Mouse (Mus musculus) CH12.LX (cell line): ENCODE data around the gene Otx2. TPM values are rescaled to one million over a fixed set of nuclear protein-coding genes. Genes with fewer than 3 reads are reported as not detected.

ENCODE experiments used
- DNase-seq: peaks from one replicate; pipeline ENCODE4 v3.0.0-alpha.2; 2013; ENCODE audit errors: extremely low read depth
- H3K27ac ChIP-seq: 2 replicates; pipeline ENCODE4 v1.5.1; 2012; ENCODE audit warnings: low read depth, mild to moderate bottlenecking, control low read depth, moderate library complexity; ENCODE audit not compliant: insufficient read depth
- H3K27me3 ChIP-seq: replicated peaks from 2 replicates; pipeline ENCODE3; 2012; ENCODE audit warnings: inconsistent platforms
- H3K36me3 ChIP-seq, 2 experiments: replicated peaks in 1 of 2; 2 replicates each; pipeline versions ENCODE3 to v1.6.1; 2012; ENCODE audit warnings: inconsistent platforms in 1 of 2, low read length in 1 of 2, mild to moderate bottlenecking in 1 of 2, mixed read lengths in 1 of 2, moderate library complexity in 1 of 2; ENCODE audit not compliant: control insufficient read depth in 1 of 2, insufficient read depth in 1 of 2
- H3K4me1 ChIP-seq, 2 experiments: 2 replicates each; pipeline ENCODE4 v1.6.1; 2012; ENCODE audit warnings: inconsistent platforms in 1 of 2, moderate library complexity in 1 of 2; ENCODE audit not compliant: insufficient read depth in 2 of 2, control insufficient read depth in 1 of 2
- H3K4me2 ChIP-seq: 2 replicates; pipeline ENCODE4 v1.6.1; 2012; ENCODE audit warnings: low read depth, mild to moderate bottlenecking, control low read depth; ENCODE audit not compliant: poor library complexity, insufficient read depth, severe bottlenecking
- H3K4me3 ChIP-seq, 3 experiments: fragments of 150-350 bp in 1 of 3; sonication (generic) in 1 of 3; replicated peaks in 1 of 3; 2 replicates each; pipeline versions ENCODE3 to v1.5.1; 2011 to 2012; ENCODE audit warnings: low read depth in 2 of 3, low read length in 2 of 3, mild to moderate bottlenecking in 2 of 3, moderate library complexity in 2 of 3, control low read depth in 1 of 3, improper control_type of control experiment in 1 of 3, inconsistent platforms in 1 of 3, mixed read lengths in 1 of 3; ENCODE audit not compliant: poor library complexity in 1 of 3
- H3K79me2 ChIP-seq: replicated peaks from 2 replicates; pipeline ENCODE4 v1.6.1; 2012; ENCODE audit warnings: mild to moderate bottlenecking, moderate library complexity; ENCODE audit not compliant: control insufficient read depth, poor library complexity, insufficient read depth, severe bottlenecking; ENCODE audit errors: extremely low read depth
- H3K9ac ChIP-seq: 2 replicates; pipeline ENCODE4 v1.6.1; 2012; ENCODE audit warnings: low read depth, mild to moderate bottlenecking, control low read depth, moderate library complexity; ENCODE audit not compliant: insufficient read depth
- H3K9me3 ChIP-seq: replicated peaks from 2 replicates; pipeline ENCODE3; 2012; ENCODE audit warnings: low read length, inconsistent platforms, mixed read lengths
- BHLHE40 ChIP-seq: IDR thresholded peaks from 2 replicates; pipeline ENCODE4 v1.6.1; 2011; ENCODE audit warnings: mild to moderate bottlenecking, low read depth, low read length, improper control_type of control experiment
- GABPA ChIP-seq: IDR thresholded peaks from 2 replicates; pipeline ENCODE4 v1.6.1; 2012; ENCODE audit warnings: low read depth, low read length, improper control_type of control experiment, inconsistent platforms; ENCODE audit not compliant: insufficient replicate concordance
- KAT2A ChIP-seq: IDR thresholded peaks from 2 replicates; pipeline ENCODE4 v1.6.1; 2012; ENCODE audit warnings: low read length, improper control_type of control experiment, inconsistent platforms; ENCODE audit not compliant: insufficient replicate concordance
- MAX ChIP-seq: IDR thresholded peaks from 2 replicates; pipeline ENCODE4 v1.6.1; 2011; ENCODE audit warnings: low read length, improper control_type of control experiment
- MAZ ChIP-seq: IDR thresholded peaks from 2 replicates; pipeline ENCODE4 v1.6.1; 2012; ENCODE audit warnings: low read depth, mild to moderate bottlenecking, inconsistent platforms, low read length, improper control_type of control experiment, moderate library complexity
- MXI1 ChIP-seq: IDR thresholded peaks from 2 replicates; pipeline ENCODE4 v1.6.1; 2011; ENCODE audit warnings: mild to moderate bottlenecking, low read depth, low read length, improper control_type of control experiment
- MYC ChIP-seq: IDR thresholded peaks from 2 replicates; pipeline ENCODE4 v1.6.1; 2011; ENCODE audit warnings: low read depth, mild to moderate bottlenecking, improper control_type of control experiment, low read length
- RAD21 ChIP-seq: IDR thresholded peaks from 2 replicates; pipeline ENCODE4 v1.6.1; 2011; ENCODE audit warnings: low read depth, mild to moderate bottlenecking, low read length, improper control_type of control experiment, moderate library complexity
- ZMIZ1 ChIP-seq: IDR thresholded peaks from 2 replicates; pipeline ENCODE4 v1.6.1; 2012; ENCODE audit warnings: low read depth, mild to moderate bottlenecking, inconsistent platforms, low read length, improper control_type of control experiment
- ZNF384 ChIP-seq: IDR thresholded peaks from 2 replicates; pipeline ENCODE4 v1.6.1; 2012; ENCODE audit warnings: low read depth, low read length, improper control_type of control experiment, inconsistent platforms
- dilution Hi-C: fragments of 300-500 bp; cut with MboI; formaldehyde crosslinking; loops from 2 replicates; pipeline ENCODE4 v1.14.3; 2020; ENCODE audit warnings: low sequenced_read_pairs; ENCODE audit not compliant: extremely low pct_unique_long_range_greater_than_20kb, extremely low pct_ligation_motif_present
- in situ Hi-C: fragments of 300-500 bp; cut with MboI; formaldehyde crosslinking; loops from 3 replicates; pipeline ENCODE4 v1.14.3; 2019; ENCODE audit warnings: low sequenced_read_pairs, low pct_ligation_motif_present, low pct_unique_long_range_greater_than_20kb, mixed read lengths
- polyA plus RNA-seq: library from polyadenylated mRNA; unstranded; fragments of >175 nt; gene quantifications from 2 replicates; pipeline ENCODE4 v1.2.1, GENCODE M21; 2012; ENCODE audit warnings: low read depth; ENCODE audit not compliant: insufficient read length
- total RNA-seq, 2 experiments: library from RNA; depleted of rRNA; stranded (reverse); fragments of 300-350 nt in 1 of 2; fragments of >200 nt in 1 of 2; gene quantifications; 2 replicates each; pipeline ENCODE4 v1.2.3; 2012 to 2014

Gene Otx2
- total and polyA plus RNA-seq, 3 experiments = not detected

DNA sequence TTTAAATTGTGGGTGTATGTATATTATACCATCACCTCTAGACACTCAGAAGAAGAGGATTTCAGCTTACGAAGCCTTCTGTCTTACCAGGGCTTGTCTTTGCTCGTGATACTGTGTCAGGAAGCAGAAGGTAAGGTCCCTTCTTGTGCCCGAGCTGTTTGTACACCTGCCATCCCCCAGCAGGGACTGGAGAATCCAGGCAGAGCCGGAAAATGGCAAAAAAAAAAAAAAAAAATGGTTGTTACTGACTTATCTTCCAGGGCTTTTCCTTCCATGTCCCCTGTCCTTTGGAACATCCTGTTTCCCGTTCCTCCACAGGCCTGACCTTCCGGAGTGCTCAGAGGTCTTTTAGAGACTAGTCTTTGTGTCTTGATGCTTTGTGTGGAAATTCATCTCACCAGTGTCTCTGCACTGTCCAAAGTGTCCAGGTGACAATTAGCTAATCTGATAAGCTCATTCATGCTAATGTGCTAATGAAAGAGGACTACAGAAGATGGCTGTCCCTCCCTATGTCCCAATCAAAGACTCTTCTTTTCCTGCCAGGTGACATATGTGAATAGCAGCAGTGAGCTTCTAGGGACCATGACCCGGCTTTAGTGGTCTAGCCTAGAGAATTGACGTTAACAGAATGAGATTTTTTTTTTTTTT lies 44.1 kb upstream of the Otx2 start:
- Histone ChIP-seq H3K36me3 (no peaks in the 10 kb centered on the region), H3K27ac (no peak overlapping the region), H3K4me1 (peaks cover 0 to 11% of the 10 kb centered on the region in 2 experiments; a peak in 2 of 4 replicates), H3K4me3 (no peak overlapping the region), H3K79me2 (no peaks in the 10 kb centered on the region), H3K9me3 (no peaks in the 10 kb centered on the region), H3K9ac (no peak overlapping the region), H3K4me2 (no peak overlapping the region), H3K27me3 (no peaks in the 10 kb centered on the region)
- dilution Hi-C loops = no loop called here
- DNase-seq = no peak
- TF ChIP-seq KAT2A (no peak), MAZ (no peak), RAD21 (no peak), MYC (no peak)
- in situ Hi-C loops = no loop called here

GRCm38 (mm10) chr14:48716456-48716855 lies 42.8 kb upstream of the Otx2 start:
- in situ Hi-C loops (no loop called here), dilution Hi-C loops (no loop called here)
- Histone ChIP-seq H3K4me1 (peaks cover 0 to 11% of the 10 kb centered on the region in 2 experiments; a peak in 2 of 4 replicates), H3K36me3 (no peaks in the 10 kb centered on the region), H3K4me2 (no peak overlapping the region), H3K27ac (no peak overlapping the region), H3K27me3 (no peaks in the 10 kb centered on the region), H3K79me2 (no peaks in the 10 kb centered on the region), H3K9me3 (no peaks in the 10 kb centered on the region), H3K9ac (no peak overlapping the region), H3K4me3 (no peak overlapping the region)
- no peak for DNase-seq
- TF ChIP-seq ZMIZ1 (no peak), MXI1 (no peak), RAD21 (no peak), MAX (no peak), GABPA (no peak)

- dilution Hi-C loops = no loop called here
- peak overlapping the region; percentile 89; the same call in 1 of the 2 replicates for H3K4me2 ChIP-seq
- no peak overlapping the region for H3K4me3 ChIP-seq
- no peaks in the 10 kb centered on the region for H3K79me2 ChIP-seq
- no peaks in the 10 kb centered on the region for H3K27me3 ChIP-seq
- no peaks in the 10 kb centered on the region for H3K9me3 ChIP-seq
- in situ Hi-C loops = no loop called here
- TF ChIP-seq ZNF384 (peak; percentile 60), BHLHE40 (no peak)
- H3K36me3 ChIP-seq = no peaks in the 10 kb centered on the region
- DNase-seq = no peak
- H3K9ac ChIP-seq = no peak overlapping the region
- peaks cover 5 to 11% of the 10 kb centered on the region in 2 experiments for H3K4me1 ChIP-seq
- no peak overlapping the region for H3K27ac ChIP-seq
Observed at GRCm38 (mm10) chr14:48710871-48711370, 37.3 kb upstream of the Otx2 start.
